Mouse (Mus musculus): ENCODE measurements around the gene Gm45213.
A peak's percentile ranks its signal among the peaks of the same experiment; 100 is the strongest.

Gene Gm45213

GRCm38 (mm10) chr7:66108961-66109854, 65.8 kb downstream of the Gm45213 start, which contains the start of gene Chsy1:
TSS of gene Chsy1 (plus strand) at chr7:66109515.
- peak; percentile 96 for DNase-seq

- peak; percentile 65 for DNase-seq
These were observed 66.6 kb downstream of the Gm45213 start for GRCm38 (mm10) chr7:66109855-66110635.

GRCm38 (mm10) chr7:66110636-66111112, 67.3 kb downstream of the Gm45213 start:
- peak; percentile 55 for DNase-seq

- no peak for DNase-seq
These were observed 67.8 kb downstream of the Gm45213 start for GRCm38 (mm10) chr7:66111211-66111610.

Data from embryo, embryonic 11 days (tissue).